Comparison of ENCODE assay signal across 7 mouse cellular contexts in genomic region chr5:64326427-64327181, GRCm38 (mm10).
A peak's percentile ranks its signal among the peaks of the same experiment; 100 is the strongest.
DNase-seq lines count a peak whose midpoint lies in the region; ATAC-seq and TF ChIP-seq lines count a peak whose summit lies in the region.

No protein-coding gene starts in this region.

- TF ChIP-seq POLR2A in testis, adult 2 months (IDR thresholded peaks at IDR 0.05; ENCODE audit: control insufficient read depth, low read depth, low read length), result no peak

- 64% methylated on average over 7 of the region's 7 CpGs for WGBS in heart, embryonic 11.5 days (ENCODE audit: insufficient replicate concordance)
- 66% methylated on average over 7 of the region's 7 CpGs for WGBS in lung, embryonic 15.5 days

- H3K27ac ChIP-seq in heart, embryonic 11.5 days (ENCODE audit: low read depth, low read length), result peak overlapping the region; percentile 50; the same call in 1 of the 2 replicates
- H3K27ac ChIP-seq in lung, embryonic 15.5 days, result peak overlapping the region; percentile 48; the same call in 1 of the 2 replicates
- H3K27ac ChIP-seq in testis, adult 2 months (ENCODE audit: control insufficient read depth, insufficient read depth, low read depth, low read length), result peak overlapping the region; percentile 46

- no peak overlapping the region for H3K4me3 ChIP-seq in heart, embryonic 11.5 days (ENCODE audit: low read depth, low read length)
- H3K4me3 ChIP-seq in lung, embryonic 15.5 days, result no peak overlapping the region
- H3K4me3 ChIP-seq in testis, adult 2 months (ENCODE audit: control insufficient read depth, low read depth, low read length), result no peak overlapping the region

- DNase-seq in adrenal gland, adult 8-10 months, result peak; percentile 49
- DNase-seq in embryo, embryonic 9.5 days (ENCODE audit: extremely low spot score), result peak; percentile 28
- DNase-seq in kidney, adult 9 months, result peak; percentile 75
- no peak for DNase-seq in retina, postnatal 1 day

- no peaks in the 10 kb centered on the region for H3K9me3 ChIP-seq in heart, embryonic 11.5 days (replicated peaks; ENCODE audit: control insufficient read depth, low read length)
- H3K9me3 ChIP-seq in lung, embryonic 15.5 days, result no peaks in the 10 kb centered on the region

- no peak for ATAC-seq in heart, embryonic 11.5 days (replicated peaks; ENCODE audit: insufficient number of reproducible peaks, low FRiP score, low TSS enrichment)
- ATAC-seq in lung, embryonic 15.5 days (ENCODE audit: borderline replicate concordance, extremely low read depth, low FRiP score, low TSS enrichment), result peak; percentile 58; the same call in 1 of the 2 replicates

- no peak for TF ChIP-seq CTCF in testis, adult 2 months (IDR thresholded peaks at IDR 0.05; ENCODE audit: control insufficient read depth, insufficient read depth, insufficient replicate concordance, low read depth, low read length)

- H3K27me3 ChIP-seq in heart, embryonic 11.5 days (ENCODE audit: control insufficient read depth, insufficient read depth, low read length), result no peaks in the 10 kb centered on the region
- H3K27me3 ChIP-seq in lung, embryonic 15.5 days, result no peaks in the 10 kb centered on the region
- H3K27me3 ChIP-seq in testis, adult 2 months (ENCODE audit: control insufficient read depth, insufficient read depth, low read length), result no peaks in the 10 kb centered on the region

- peaks cover 14% of the 10 kb centered on the region for H3K36me3 ChIP-seq in heart, embryonic 11.5 days (ENCODE audit: control insufficient read depth, insufficient read depth, low read length)
- peaks cover 17% of the 10 kb centered on the region for H3K36me3 ChIP-seq in lung, embryonic 15.5 days
- peaks cover 5% of the 10 kb centered on the region for H3K36me3 ChIP-seq in testis, adult 2 months (ENCODE audit: control insufficient read depth, insufficient read depth, low read length)

- H3K4me2 ChIP-seq in heart, embryonic 11.5 days, result no peak overlapping the region
- H3K4me2 ChIP-seq in lung, embryonic 15.5 days, result no peak overlapping the region

- peaks cover 8% of the 10 kb centered on the region for H3K4me1 ChIP-seq in heart, embryonic 11.5 days (ENCODE audit: control insufficient read depth, insufficient read depth, low read length)
- peaks cover 16% of the 10 kb centered on the region for H3K4me1 ChIP-seq in lung, embryonic 15.5 days
- no peaks in the 10 kb centered on the region; the same call in 1 of the 2 replicates for H3K4me1 ChIP-seq in testis, adult 2 months (ENCODE audit: control insufficient read depth, insufficient read depth, low read length)

- no peak overlapping the region for H3K9ac ChIP-seq in heart, embryonic 11.5 days (ENCODE audit: low read depth, low read length)
- no peak overlapping the region for H3K9ac ChIP-seq in lung, embryonic 15.5 days
